Mouse (Mus musculus) retina, embryonic 14.5 days (tissue): ENCODE results near the gene Eif4g1.

Source experiments
- DNase-seq: peaks from one replicate; pipeline ENCODE4 v3.0.0-alpha.2; 2015; ENCODE audit warnings: low spot score

Gene Eif4g1

GRCm38 (mm10) chr16:20726384-20726783 is 58.3 kb downstream of the Eif4g1 start:
- DNase-seq: no peak

GRCm38 (mm10) chr16:20730293-20730711 is 62.2 kb downstream of the Eif4g1 start:
- DNase-seq: no peak

DNA sequence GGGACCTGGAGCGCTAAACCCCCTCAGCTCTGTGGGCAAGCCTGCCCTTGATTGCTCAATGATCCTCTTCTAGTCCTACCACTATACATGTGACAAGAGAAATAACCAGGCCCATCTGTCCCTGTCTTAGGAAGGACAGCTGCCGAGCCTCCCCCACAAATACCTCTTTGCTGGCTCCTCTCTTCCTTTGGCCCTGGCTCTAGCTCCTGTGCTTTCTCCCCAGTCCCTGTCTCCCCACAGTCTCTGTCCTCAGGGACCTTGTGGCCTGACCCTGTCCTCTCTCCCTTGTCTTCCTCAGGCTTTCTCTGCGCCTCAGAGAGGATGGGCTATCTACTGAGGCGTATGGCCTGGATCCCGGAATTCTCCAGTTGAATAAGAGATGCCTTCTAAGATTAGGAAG is 63.6 kb downstream of the Eif4g1 start:
- DNase-seq: peak; percentile 20

DNA sequence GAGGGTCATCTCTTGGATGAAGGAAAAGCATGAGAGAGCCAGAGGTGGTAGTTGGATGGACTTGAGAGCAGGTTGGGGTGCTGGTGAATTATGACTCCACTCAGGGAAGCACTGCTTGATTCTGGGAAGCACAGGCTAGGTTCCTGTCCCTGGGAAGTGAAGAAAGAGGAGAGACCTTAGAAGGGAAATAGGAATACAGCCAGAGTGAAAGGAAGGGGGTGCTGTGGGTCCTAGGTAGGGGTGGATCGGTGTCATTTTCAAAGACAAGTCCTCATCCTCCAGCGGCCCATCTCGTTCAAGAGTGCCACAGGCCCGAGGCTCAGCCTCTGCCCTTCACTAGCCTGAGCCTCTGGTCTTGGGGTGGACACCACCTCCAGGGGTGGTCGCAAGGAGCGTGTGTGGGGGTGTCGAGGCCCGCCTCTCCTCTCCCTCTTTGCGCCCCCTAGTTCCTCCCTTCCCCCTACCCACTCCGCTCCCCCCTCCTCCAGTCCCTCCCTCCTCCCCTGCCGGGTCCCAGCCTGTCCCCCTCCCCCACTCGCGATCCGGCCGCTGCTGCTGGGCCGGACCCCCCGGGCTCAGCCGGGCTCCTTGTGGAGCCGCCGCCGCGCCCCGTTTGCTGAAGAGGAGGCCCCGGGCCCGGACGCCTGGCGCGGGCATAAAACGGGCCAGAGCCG is 64.3 kb downstream of the Eif4g1 start:
- DNase-seq: no peak

DNA sequence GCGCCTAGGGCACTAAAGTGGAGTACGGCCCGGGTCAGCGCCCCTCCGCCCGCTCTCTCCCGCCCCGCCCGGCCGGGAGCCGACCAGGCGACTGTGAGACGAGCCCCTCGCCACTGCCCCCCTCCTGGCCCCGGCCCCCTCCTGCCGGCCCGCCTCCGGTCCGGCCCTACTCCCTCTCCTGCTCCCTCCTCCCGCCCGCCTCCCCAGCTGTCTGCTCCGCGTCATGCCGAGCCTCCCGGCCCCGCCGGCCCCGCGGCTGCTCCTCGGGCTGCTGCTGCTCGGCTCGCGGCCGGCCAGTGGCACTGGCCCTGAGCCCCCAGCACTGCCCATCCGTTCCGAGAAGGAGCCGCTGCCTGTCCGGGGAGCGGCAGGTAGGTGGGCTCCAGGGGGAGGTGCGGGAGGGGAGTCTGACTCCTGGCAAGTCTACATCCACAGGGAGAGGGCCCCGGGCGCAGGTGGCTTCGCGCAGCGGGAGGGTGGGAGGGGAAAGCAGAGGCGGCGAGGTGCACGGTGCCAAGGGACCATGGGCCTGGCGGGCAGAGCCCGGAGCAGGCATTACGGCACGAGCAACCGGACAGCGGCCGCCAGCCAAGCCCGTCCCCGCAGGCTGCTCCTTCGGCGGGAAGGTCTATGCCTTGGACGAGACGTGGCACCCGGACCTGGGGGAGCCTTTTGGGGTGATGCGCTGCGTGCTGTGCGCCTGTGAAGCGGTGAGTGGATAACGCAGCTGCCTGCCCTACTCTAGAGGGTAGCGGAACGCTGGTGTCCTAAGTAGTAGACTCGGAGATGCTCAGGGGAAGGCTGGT is 65.0 kb downstream of the Eif4g1 start, which contains the start of gene Chrd:
Gene Chrd (plus strand): TSS at position 203 of the 806 bp plus-strand sequence.
- DNase-seq: peak; percentile 72

GRCm38 (mm10) chr16:20733731-20734730 is 65.9 kb downstream of the Eif4g1 start, which contains the start of gene Thpo:
TSS of gene Thpo (minus strand) at chr16:20734511.
- DNase-seq: peak; percentile 45

- DNase-seq: no peak
These were observed 67.5 kb downstream of the Eif4g1 start for GRCm38 (mm10) chr16:20735651-20736050.

- no peak for DNase-seq
These were observed 68.1 kb downstream of the Eif4g1 start for GRCm38 (mm10) chr16:20736168-20736567.

DNA sequence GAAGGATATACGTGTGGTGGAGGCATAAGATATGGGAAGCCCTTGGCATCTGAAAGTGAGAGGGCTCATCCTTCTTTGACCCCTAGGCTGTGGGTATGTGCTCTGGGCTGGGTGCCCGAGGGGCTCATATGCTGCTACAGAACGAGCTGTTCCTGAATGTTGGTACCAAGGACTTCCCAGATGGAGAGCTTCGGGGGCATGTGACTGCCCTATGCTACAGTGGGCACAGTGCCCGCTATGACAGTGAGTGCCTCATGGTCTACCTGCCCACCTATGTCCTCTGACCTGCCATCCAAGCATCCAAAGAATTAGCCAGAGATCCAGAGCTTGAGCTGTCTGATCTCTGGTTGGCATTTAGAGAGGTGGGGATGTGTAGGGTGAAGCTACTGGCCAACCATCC is 68.7 kb downstream of the Eif4g1 start:
- no peak for DNase-seq

DNA sequence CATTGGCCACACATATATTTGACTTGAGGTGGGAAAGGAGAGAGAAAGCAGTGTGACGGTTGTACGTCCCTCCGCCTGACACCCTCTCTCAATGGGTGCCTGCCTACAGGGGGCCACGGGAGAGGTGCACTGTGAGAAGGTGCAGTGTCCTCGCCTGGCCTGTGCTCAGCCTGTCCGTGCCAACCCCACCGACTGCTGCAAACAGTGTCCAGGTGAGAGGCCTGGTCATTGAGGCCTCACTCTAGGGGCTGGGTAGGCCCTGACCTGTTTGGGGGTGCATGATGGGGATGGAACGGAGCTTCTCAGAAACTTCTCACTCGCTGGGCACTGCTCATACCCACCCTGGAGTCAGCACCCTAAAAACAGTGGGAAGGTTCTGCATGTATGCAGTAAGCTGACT is 71.7 kb downstream of the Eif4g1 start:
- no peak for DNase-seq
